Mouse (Mus musculus) left cerebral cortex, postnatal 14 days (tissue): ENCODE measurements around the gene Slc9a9. TPM values are rescaled to one million over a fixed set of nuclear protein-coding genes. Genes with fewer than 3 reads are reported as not detected.
"Not testable (repeated sequence)": the region's sequence is repeated elsewhere in the genome, so short reads cannot be mapped to it uniquely, and the experiment has no call there.

ENCODE experiments used
- DNase-seq, 2 experiments: peaks; one replicate each; pipeline ENCODE4 v3.0.0; 2021 to 2022; ENCODE audit warnings: low spot score in 2 of 2, mixed read lengths in 1 of 2
- intact Hi-C: fragments of 180-260 bp; cut with DNase I; formaldehyde crosslinking; loops from one replicate; pipeline ENCODE4 v1.15.1; 2025
- long read RNA-seq, 2 experiments: library from polyadenylated mRNA; stranded (forward); transcript quantifications; one replicate each; pipeline ENCODE4 v2.0.0; 2021
- total RNA-seq, 2 experiments: library from RNA; stranded (reverse); gene quantifications; 2 replicates each; pipeline ENCODE4 v1.2.3; 2021

The Slc9a9 gene
- total RNA-seq = 10 to 100 TPM; 14.8 to 16.1 TPM
- long read RNA-seq, experiment 1, transcript Slc9a9-201 (16 exons, 3,468 nt) = major isoform, 9 of 13 reads
- long read RNA-seq, experiment 1, partial matches to known transcripts = 3 of 13 reads
- long read RNA-seq, experiment 1, other reads (novel, unspliced or antisense) = 1 of 13 reads
- long read RNA-seq, experiment 2, transcript Slc9a9-201 (16 exons, 3,468 nt) = major isoform, 5 of 12 reads
- long read RNA-seq, experiment 2, partial matches to known transcripts = 5 of 12 reads
- long read RNA-seq, experiment 2, other reads (novel, unspliced or antisense) = 2 of 12 reads

GRCm38 (mm10) chr9:94669791-94670577, at the start of gene Slc9a9:
Slc9a9 (plus strand) TSS chr9:94669909.
- peak; percentile 50 to 51 for DNase-seq
- intact Hi-C loops = loop anchor here (5.0 kb wide), 1 partner anchor 52 kb away; no protein-coding TSS in a partner anchor

- intact Hi-C loops = no loop called here
Observed at GRCm38 (mm10) chr9:94620342-94620741, 49.4 kb upstream of the Slc9a9 start.

GRCm38 (mm10) chr9:94620846-94621245, 48.9 kb upstream of the Slc9a9 start:
- no peak for DNase-seq
- intact Hi-C loops = no loop called here

More at GRCm38 (mm10) chr9:94620342-94620741, 49.4 kb upstream of the Slc9a9 start:
- DNase-seq = no peak

GRCm38 (mm10) chr9:94621902-94622301, 47.8 kb upstream of the Slc9a9 start:
- no peak for DNase-seq
- intact Hi-C loops = no loop called here

- no peak for DNase-seq
- intact Hi-C loops = no loop called here
Observed at GRCm38 (mm10) chr9:94626737-94627136, 43.0 kb upstream of the Slc9a9 start.

- intact Hi-C loops = no loop called here
- DNase-seq = no peak
Observed at GRCm38 (mm10) chr9:94628948-94629347, 40.8 kb upstream of the Slc9a9 start.

GRCm38 (mm10) chr9:94634275-94634674, 35.4 kb upstream of the Slc9a9 start:
- not testable (repeated sequence) for DNase-seq

GRCm38 (mm10) chr9:94645631-94646030, 24.1 kb upstream of the Slc9a9 start:
- intact Hi-C loops = no loop called here
- DNase-seq = no peak

More at GRCm38 (mm10) chr9:94634275-94634674, 35.4 kb upstream of the Slc9a9 start:
- intact Hi-C loops = not testable (repeated sequence)

- DNase-seq = no peak
- intact Hi-C loops = no loop called here
Observed at GRCm38 (mm10) chr9:94647425-94647824, 22.3 kb upstream of the Slc9a9 start.

GRCm38 (mm10) chr9:94649991-94650390, 19.7 kb upstream of the Slc9a9 start:
- peak; percentile 53 to 79 for DNase-seq
- intact Hi-C loops = no loop called here

- intact Hi-C loops = no loop called here
- DNase-seq = no peak
Observed at GRCm38 (mm10) chr9:94653198-94653597, 16.5 kb upstream of the Slc9a9 start.

- DNase-seq = no peak
- intact Hi-C loops = no loop called here
Observed at GRCm38 (mm10) chr9:94653827-94654226, 15.9 kb upstream of the Slc9a9 start.

GRCm38 (mm10) chr9:94656265-94656664, 13.4 kb upstream of the Slc9a9 start:
- DNase-seq = no peak
- intact Hi-C loops = no loop called here

- intact Hi-C loops = no loop called here
Observed at GRCm38 (mm10) chr9:94659401-94660152, 10.1 kb upstream of the Slc9a9 start.

GRCm38 (mm10) chr9:94661768-94662167, 7.9 kb upstream of the Slc9a9 start:
- intact Hi-C loops = no loop called here
- DNase-seq = no peak

More at GRCm38 (mm10) chr9:94659401-94660152, 10.1 kb upstream of the Slc9a9 start:
- DNase-seq = no peak

GRCm38 (mm10) chr9:94665248-94665647, 4.5 kb upstream of the Slc9a9 start:
- DNase-seq = no peak
- intact Hi-C loops = no loop called here

GRCm38 (mm10) chr9:94668589-94668988, 1.1 kb upstream of the Slc9a9 start:
- DNase-seq = peak; percentile 56 to 77
- intact Hi-C loops = no loop called here

- intact Hi-C loops = loop anchor here (5.0 kb wide), 1 partner anchor 52 kb away; no protein-coding TSS in a partner anchor
- DNase-seq = no peak
Observed at GRCm38 (mm10) chr9:94670704-94671103, 995 bp downstream of the Slc9a9 start.

GRCm38 (mm10) chr9:94674704-94675103, 5.0 kb downstream of the Slc9a9 start:
- DNase-seq = no peak
- intact Hi-C loops = loop anchor here (5.0 kb wide), 1 partner anchor 48 kb away; no protein-coding TSS in a partner anchor
